Mouse (Mus musculus): ENCODE data around the gene Taco1. TPM values are rescaled to one million over a fixed set of nuclear protein-coding genes. Genes with fewer than 3 reads are reported as not detected.
A peak's percentile ranks its signal among the peaks of the same experiment; 100 is the strongest.

Taco1 gene
- polyA plus RNA-seq, 1 experiment = 6.6 TPM

GRCm38 (mm10) chr11:106122221-106122620, 56.4 kb downstream of the Taco1 start:
- 64% methylated on average over 5 of the region's 5 CpGs for WGBS
- H3K27ac ChIP-seq (ENCODE audit: control insufficient read depth, insufficient read depth, low read depth, low read length, poor library complexity) = peak overlapping the region; percentile 83

GRCm38 (mm10) chr11:106122736-106123135, 56.9 kb downstream of the Taco1 start:
- Histone ChIP-seq H3K4me1 (ENCODE audit: control insufficient read depth, insufficient read depth, low read length) (peaks cover 1% of the 10 kb centered on the region; the same call in 1 of the 2 replicates), H3K4me3 (replicated peaks; ENCODE audit: control insufficient read depth, low read depth, low read length) (no peak overlapping the region), H3K27ac (ENCODE audit: control insufficient read depth, insufficient read depth, low read depth, low read length, poor library complexity) (peak overlapping the region; percentile 61; the same call in 1 of the 2 replicates)
- WGBS = 6% methylated on average over 3 of the region's 3 CpGs
- no peak for TF ChIP-seq CTCF (IDR thresholded peaks at IDR 0.05; ENCODE audit: control insufficient read depth, insufficient read depth, low read length)
- TF ChIP-seq POLR2A (IDR thresholded peaks at IDR 0.05; ENCODE audit: borderline replicate concordance, control insufficient read depth, low read depth, low read length) = no peak

More at GRCm38 (mm10) chr11:106122221-106122620, 56.4 kb downstream of the Taco1 start:
- peaks cover 1% of the 10 kb centered on the region; the same call in 1 of the 2 replicates for H3K4me1 ChIP-seq (ENCODE audit: control insufficient read depth, insufficient read depth, low read length)
- no peak overlapping the region for H3K4me3 ChIP-seq (replicated peaks; ENCODE audit: control insufficient read depth, low read depth, low read length)
- TF ChIP-seq POLR2A (IDR thresholded peaks at IDR 0.05; ENCODE audit: borderline replicate concordance, control insufficient read depth, low read depth, low read length) (no peak), CTCF (IDR thresholded peaks at IDR 0.05; ENCODE audit: control insufficient read depth, insufficient read depth, low read length) (no peak)

Other genes with a start within 250 kb of the Taco1 start
- gene Cyb561, start 112.7 kb upstream of the Taco1 start, polyA plus RNA-seq (2011; ENCODE audit: insufficient read depth, insufficient read length, low replicate concordance, missing spikeins) = 1.4 and 1.8 TPM in 2 replicates
- 1.8 and 3.9 TPM in 2 replicates for gene Ace, start 98.1 kb upstream of the Taco1 start, polyA plus RNA-seq (2011; ENCODE audit: insufficient read depth, insufficient read length, low replicate concordance, missing spikeins)
- not detected in 2 replicates for gene Ace3, start 71.4 kb upstream of the Taco1 start, polyA plus RNA-seq (2011; ENCODE audit: insufficient read depth, insufficient read length, low replicate concordance, missing spikeins)
- not detected in 2 replicates for gene Kcnh6, start 57.9 kb upstream of the Taco1 start, polyA plus RNA-seq (2011; ENCODE audit: insufficient read depth, insufficient read length, low replicate concordance, missing spikeins)
- gene Dcaf7, start 29.2 kb upstream of the Taco1 start, polyA plus RNA-seq (2011; ENCODE audit: insufficient read depth, insufficient read length, low replicate concordance, missing spikeins) = 15.9 and 16.9 TPM in 2 replicates
- 7.3 and 14.4 TPM in 2 replicates for gene Map3k3, start 18.6 kb downstream of the Taco1 start, polyA plus RNA-seq (2011; ENCODE audit: insufficient read depth, insufficient read length, low replicate concordance, missing spikeins)
- not detected in 2 replicates for gene Gm10840, start 94.8 kb downstream of the Taco1 start, polyA plus RNA-seq (2011; ENCODE audit: insufficient read depth, insufficient read length, low replicate concordance, missing spikeins)
- gene Limd2, start 94.8 kb downstream of the Taco1 start, polyA plus RNA-seq (2011; ENCODE audit: insufficient read depth, insufficient read length, low replicate concordance, missing spikeins) = 45.8 and 98.2 TPM in 2 replicates
- gene Strada, start 136.1 kb downstream of the Taco1 start, polyA plus RNA-seq (2011; ENCODE audit: insufficient read depth, insufficient read length, low replicate concordance, missing spikeins) = 9.2 and 21.7 TPM in 2 replicates
- 24.4 and 27.9 TPM in 2 replicates for gene Ccdc47, start 150.3 kb downstream of the Taco1 start, polyA plus RNA-seq (2011; ENCODE audit: insufficient read depth, insufficient read length, low replicate concordance, missing spikeins)
- 20.2 and 33.5 TPM in 2 replicates for gene Ddx42, start 150.9 kb downstream of the Taco1 start, polyA plus RNA-seq (2011; ENCODE audit: insufficient read depth, insufficient read length, low replicate concordance, missing spikeins)
- 27.2 and 48.5 TPM in 2 replicates for gene Ftsj3, start 190.0 kb downstream of the Taco1 start, polyA plus RNA-seq (2011; ENCODE audit: insufficient read depth, insufficient read length, low replicate concordance, missing spikeins)
- gene Psmc5, start 190.1 kb downstream of the Taco1 start, polyA plus RNA-seq (2011; ENCODE audit: insufficient read depth, insufficient read length, low replicate concordance, missing spikeins) = 74.3 and 96.0 TPM in 2 replicates
- 52.2 and 76.9 TPM in 2 replicates for gene Smarcd2, start 206.9 kb downstream of the Taco1 start, polyA plus RNA-seq (2011; ENCODE audit: insufficient read depth, insufficient read length, low replicate concordance, missing spikeins)
- gene Tcam1, start 210.6 kb downstream of the Taco1 start, polyA plus RNA-seq (2011; ENCODE audit: insufficient read depth, insufficient read length, low replicate concordance, missing spikeins) = not detected in 2 replicates
- not detected in 2 replicates for gene Gh, start 235.8 kb downstream of the Taco1 start, polyA plus RNA-seq (2011; ENCODE audit: insufficient read depth, insufficient read length, low replicate concordance, missing spikeins)
- 130 and 270 TPM in 2 replicates for gene Cd79b, start 248.7 kb downstream of the Taco1 start, polyA plus RNA-seq (2011; ENCODE audit: insufficient read depth, insufficient read length, low replicate concordance, missing spikeins)